ENCODE assay signal across 30 mouse cellular contexts in genomic region chr11:89606346-89606745, GRCm38 (mm10).
DNase-seq lines count a peak whose midpoint lies in the region; ATAC-seq and TF ChIP-seq lines count a peak whose summit lies in the region.
"Had no signal": no experiment of that assay in that cellular context is flagged by ENCODE, and none has a peak within 500 bp of the region (broad histone marks: within the 10 kb centered on the region; RNA-seq: fewer than 3 reads in every experiment).

No protein-coding gene starts in this region.

- peak; percentile 68 for DNase-seq in embryonic facial prominence, embryonic 14.5 days (ENCODE audit: low spot score)
- DNase-seq in embryonic facial prominence, embryonic 10.5 days (ENCODE audit: low spot score) = no peak
- DNase-seq in kidney, postnatal 0 days (ENCODE audit: low spot score) = peak; percentile 52
- DNase-seq in kidney, postnatal 10 days = no peak
- peak; percentile 10 for DNase-seq in lung, postnatal 10 days
- no peak for DNase-seq in lung, postnatal 0 days (ENCODE audit: low spot score)
- no peak for DNase-seq in frontal cortex, postnatal 36 days (ENCODE audit: low spot score in 2 of 2)
- DNase-seq: adrenal gland, postnatal 14 days; cerebellum, adult 11 months; embryo, embryonic 11 days; forebrain, postnatal 0 days; heart, postnatal 36 days; kidney, adult 2 months; layer of hippocampus, postnatal 36 days; liver; lung, postnatal 36 days; right cerebral cortex, postnatal 14 days; thymus, postnatal 14 days had no signal

- no peak for TF ChIP-seq EP300 in lung, postnatal 0 days (IDR thresholded peaks at IDR 0.05)

- H3K4me1 ChIP-seq in embryonic facial prominence, embryonic 14.5 days (ENCODE audit: control insufficient read depth, insufficient read depth, low read length) = peaks cover 4% of the 10 kb centered on the region
- peaks cover 22% of the 10 kb centered on the region for H3K4me1 ChIP-seq in embryonic facial prominence, embryonic 10.5 days
- H3K4me1 ChIP-seq in kidney, postnatal 0 days (replicated peaks; ENCODE audit: insufficient read depth, low read length) = no peaks in the 10 kb centered on the region
- H3K4me1 ChIP-seq in lung, postnatal 0 days (ENCODE audit: insufficient read depth, low read depth, low read length) = no peaks in the 10 kb centered on the region
- H3K4me1 ChIP-seq: forebrain, embryonic 12.5 days; heart, embryonic 15.5 days; intestine, embryonic 15.5 days; neural tube, embryonic 13.5 days; stomach, embryonic 15.5 days had no signal

- no peaks in the 10 kb centered on the region for H3K9me3 ChIP-seq in embryonic facial prominence, embryonic 14.5 days (ENCODE audit: control insufficient read depth, low read length)
- H3K9me3 ChIP-seq in embryonic facial prominence, embryonic 10.5 days = no peaks in the 10 kb centered on the region
- H3K9me3 ChIP-seq in kidney, postnatal 0 days (replicated peaks; ENCODE audit: low read length) = no peaks in the 10 kb centered on the region
- no peaks in the 10 kb centered on the region for H3K9me3 ChIP-seq in lung, postnatal 0 days (ENCODE audit: low read length)
- H3K9me3 ChIP-seq: embryonic facial prominence, embryonic 13.5 days; forebrain, embryonic 12.5 days; heart, embryonic 10.5 days; heart, embryonic 15.5 days; hindbrain, embryonic 12.5 days; intestine, embryonic 15.5 days; midbrain, embryonic 13.5 days; neural tube, embryonic 13.5 days; stomach, embryonic 15.5 days had no signal

- ATAC-seq in embryonic facial prominence, embryonic 14.5 days (ENCODE audit: low read depth) = peak; percentile 50; the same call in 1 of the 2 replicates
- no peak for ATAC-seq in kidney, postnatal 0 days (replicated peaks; ENCODE audit: low FRiP score, low read depth)
- no peak for ATAC-seq in lung, postnatal 0 days
- ATAC-seq: CD4-positive, CD25-positive, alpha-beta regulatory T cell, adult 4 months; forebrain, postnatal 0 days; hindbrain, postnatal 0 days; intestine, embryonic 15.5 days; midbrain, embryonic 13.5 days had no signal

- no peaks in the 10 kb centered on the region for H3K27me3 ChIP-seq in embryonic facial prominence, embryonic 14.5 days (replicated peaks; ENCODE audit: control insufficient read depth, insufficient read depth, low read length)
- 0 out of 2 replicates have a peak, but pooled peaks cover 5% of the 10 kb centered on the region for H3K27me3 ChIP-seq in embryonic facial prominence, embryonic 10.5 days (replicated peaks; ENCODE audit: low read depth, poor library complexity, severe bottlenecking)
- H3K27me3 ChIP-seq in kidney, postnatal 0 days (ENCODE audit: insufficient read depth, low read length) = no peaks in the 10 kb centered on the region
- H3K27me3 ChIP-seq in lung, postnatal 0 days (replicated peaks; ENCODE audit: insufficient read depth, low read length) = no peaks in the 10 kb centered on the region
- H3K27me3 ChIP-seq: forebrain, embryonic 12.5 days; heart, embryonic 15.5 days; hindbrain, embryonic 12.5 days; intestine, embryonic 15.5 days; midbrain, embryonic 13.5 days; neural tube, embryonic 13.5 days; stomach, embryonic 15.5 days had no signal

- H3K4me2 ChIP-seq in embryonic facial prominence, embryonic 14.5 days (ENCODE audit: low read depth, low read length) = no peak overlapping the region
- no peak overlapping the region for H3K4me2 ChIP-seq in kidney, postnatal 0 days (ENCODE audit: low read length)
- no peak overlapping the region for H3K4me2 ChIP-seq in lung, postnatal 0 days (replicated peaks; ENCODE audit: low read depth, low read length)
- H3K4me2 ChIP-seq: embryonic facial prominence, embryonic 13.5 days; forebrain, embryonic 12.5 days; heart, embryonic 15.5 days; hindbrain, embryonic 12.5 days; intestine, embryonic 15.5 days; midbrain, embryonic 13.5 days; neural tube, embryonic 13.5 days; stomach, embryonic 15.5 days had no signal

- H3K36me3 ChIP-seq in embryonic facial prominence, embryonic 14.5 days (ENCODE audit: control insufficient read depth, insufficient read depth, low read length) = no peaks in the 10 kb centered on the region
- H3K36me3 ChIP-seq in embryonic facial prominence, embryonic 10.5 days (replicated peaks) = no peaks in the 10 kb centered on the region
- H3K36me3 ChIP-seq in kidney, postnatal 0 days (ENCODE audit: insufficient read depth, low read length) = no peaks in the 10 kb centered on the region
- H3K36me3 ChIP-seq in lung, postnatal 0 days (ENCODE audit: insufficient read depth, low read length) = no peaks in the 10 kb centered on the region
- H3K36me3 ChIP-seq: embryonic facial prominence, embryonic 13.5 days; forebrain, embryonic 12.5 days; heart, embryonic 10.5 days; heart, embryonic 15.5 days; hindbrain, embryonic 12.5 days; intestine, embryonic 15.5 days; midbrain, embryonic 13.5 days; neural tube, embryonic 13.5 days; stomach, embryonic 15.5 days had no signal

- H3K27ac ChIP-seq in embryonic facial prominence, embryonic 14.5 days (replicated peaks; ENCODE audit: low read depth, low read length) = no peak overlapping the region
- no peak overlapping the region for H3K27ac ChIP-seq in embryonic facial prominence, embryonic 10.5 days (replicated peaks)
- no peak overlapping the region for H3K27ac ChIP-seq in kidney, postnatal 0 days
- no peak overlapping the region for H3K27ac ChIP-seq in lung, postnatal 0 days (ENCODE audit: low read length)
- H3K27ac ChIP-seq: embryonic facial prominence, embryonic 13.5 days; forebrain, embryonic 12.5 days; heart, embryonic 10.5 days; heart, embryonic 15.5 days; hindbrain, embryonic 12.5 days; hindbrain, postnatal 0 days; intestine, embryonic 15.5 days; liver, embryonic 14.5 days; midbrain, embryonic 13.5 days; neural tube, embryonic 13.5 days; stomach, embryonic 15.5 days had no signal

- H3K4me3 ChIP-seq in embryonic facial prominence, embryonic 14.5 days (ENCODE audit: low read depth, low read length) = no peak overlapping the region
- no peak overlapping the region for H3K4me3 ChIP-seq in embryonic facial prominence, embryonic 10.5 days
- no peak overlapping the region for H3K4me3 ChIP-seq in kidney, postnatal 0 days (replicated peaks; ENCODE audit: low read depth, low read length)
- no peak overlapping the region for H3K4me3 ChIP-seq in lung, postnatal 0 days (ENCODE audit: low read depth, low read length)
- H3K4me3 ChIP-seq: embryonic facial prominence, embryonic 13.5 days; forebrain, embryonic 12.5 days; heart, embryonic 10.5 days; heart, embryonic 15.5 days; hindbrain, embryonic 12.5 days; intestine, embryonic 15.5 days; midbrain, embryonic 13.5 days; neural tube, embryonic 13.5 days; stomach, embryonic 15.5 days had no signal

- no peak for TF ChIP-seq CTCF in kidney, postnatal 0 days (IDR thresholded peaks at IDR 0.05; ENCODE audit: low read depth)
- no peak for TF ChIP-seq CTCF in lung, postnatal 0 days (IDR thresholded peaks at IDR 0.05)

- 44% methylated on average over 6 of the region's 6 CpGs for WGBS in embryonic facial prominence, embryonic 14.5 days
- WGBS in embryonic facial prominence, embryonic 10.5 days = 67% methylated on average over 6 of the region's 6 CpGs
- WGBS in kidney, postnatal 0 days = 52% methylated on average over 6 of the region's 6 CpGs
- WGBS in lung, postnatal 0 days = 43% methylated on average over 6 of the region's 6 CpGs

- H3K9ac ChIP-seq in embryonic facial prominence, embryonic 14.5 days (ENCODE audit: low read depth, low read length) = no peak overlapping the region
- no peak overlapping the region for H3K9ac ChIP-seq in kidney, postnatal 0 days (ENCODE audit: low read depth, low read length)
- no peak overlapping the region for H3K9ac ChIP-seq in lung, postnatal 0 days (replicated peaks; ENCODE audit: low read depth)
- H3K9ac ChIP-seq: embryonic facial prominence, embryonic 13.5 days; forebrain, embryonic 12.5 days; forebrain, postnatal 0 days; heart, embryonic 15.5 days; hindbrain, embryonic 12.5 days; intestine, embryonic 15.5 days; liver, embryonic 14.5 days; midbrain, embryonic 13.5 days; neural tube, embryonic 13.5 days; stomach, embryonic 15.5 days had no signal

Comparison
In these comparisons a context has a peak if more than half of its experiments do, and no peak if none do; other contexts are left out.
1. DNase-seq: peak in embryonic facial prominence, embryonic 14.5 days (single experiment), kidney, postnatal 0 days (single experiment) and lung, postnatal 10 days (single experiment); none in embryonic facial prominence, embryonic 10.5 days (single experiment), kidney, postnatal 10 days (single experiment), lung, postnatal 0 days (single experiment) and frontal cortex, postnatal 36 days (0 of 2).